Mouse (Mus musculus) c-Kit-positive CD71-positive TER-119-negative erythroid progenitor cells, embryonic 14.5 days (primary cell): ENCODE results near the gene Aff1.

Source experiments
- DNase-seq: peaks from one replicate; pipeline ENCODE4 v3.0.0-alpha.2; 2013; ENCODE audit warnings: low read depth

The Aff1 gene

GRCm38 (mm10) chr5:103693041-103693641, 967 bp downstream of the Aff1 start:
- DNase-seq, result no peak

- no peak for DNase-seq
Observed at GRCm38 (mm10) chr5:103694094-103694493, 1.9 kb downstream of the Aff1 start.

DNA sequence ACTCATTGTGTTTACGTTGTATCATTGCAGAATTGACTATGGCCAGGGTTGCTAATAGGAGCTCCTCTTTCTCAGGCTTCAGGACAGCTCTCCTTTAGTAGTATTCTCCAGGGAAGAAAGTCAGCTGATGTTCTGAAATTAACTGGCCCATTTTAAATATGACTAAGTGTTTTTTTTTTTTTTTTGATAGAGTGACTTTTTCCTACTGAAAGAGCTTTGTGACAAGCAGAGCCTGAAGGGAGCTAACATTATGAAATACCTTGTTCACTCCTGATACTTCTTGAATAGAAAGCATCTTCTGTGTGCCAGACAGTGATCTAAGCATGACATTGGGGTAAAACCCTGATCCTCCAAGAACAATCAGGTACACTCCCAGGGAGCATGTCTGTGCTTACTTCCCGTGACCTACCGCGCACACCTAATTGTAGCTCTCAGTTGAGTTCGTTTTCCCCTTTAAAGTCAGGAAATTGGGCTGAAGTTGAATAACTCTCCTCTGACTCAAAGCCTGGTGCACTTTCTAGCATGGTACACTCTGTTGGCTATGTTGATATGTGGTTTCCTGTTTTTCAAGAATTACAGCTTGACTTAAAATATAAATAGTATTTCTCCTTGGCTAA, 5.8 kb downstream of the Aff1 start:
- DNase-seq, result no peak

DNA sequence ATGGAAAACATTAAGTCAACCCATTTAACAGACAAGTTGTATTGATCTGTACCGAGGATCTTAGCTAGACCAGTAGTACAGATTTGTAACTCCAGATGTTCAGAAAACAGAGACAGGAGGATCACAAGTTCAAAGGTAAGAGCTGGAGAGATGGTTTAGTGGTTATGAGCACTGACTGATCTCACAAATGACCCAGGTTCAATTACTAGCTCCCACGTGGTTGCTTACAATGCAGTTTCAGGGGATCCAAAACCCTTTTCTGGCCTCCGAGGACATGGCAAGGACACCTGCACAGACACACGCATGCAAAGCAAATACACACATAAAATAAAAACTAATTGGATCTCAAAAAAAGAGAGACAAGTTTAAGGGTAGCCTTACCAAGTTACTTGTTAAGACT, 6.4 kb downstream of the Aff1 start:
- no peak for DNase-seq

DNA sequence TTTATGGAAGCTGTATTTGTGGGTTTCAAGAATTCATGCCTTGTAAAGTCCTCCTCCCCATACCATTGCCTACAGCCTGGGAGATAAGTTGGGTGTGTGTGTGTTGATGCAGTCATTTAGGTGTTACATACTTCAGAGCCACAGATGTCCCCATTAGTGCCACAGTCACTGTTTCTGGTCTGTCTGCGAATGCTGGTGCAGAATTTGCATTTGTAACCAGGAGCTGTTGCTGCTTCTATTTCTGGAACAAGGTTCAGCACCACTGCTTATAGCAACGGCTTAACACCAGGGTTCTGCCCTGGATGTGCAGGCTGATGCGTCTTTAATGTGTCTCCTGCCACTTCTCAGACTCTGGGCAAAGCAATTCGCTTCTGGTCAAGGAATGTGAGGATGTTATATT, 7.4 kb downstream of the Aff1 start:
- DNase-seq, result no peak

DNA sequence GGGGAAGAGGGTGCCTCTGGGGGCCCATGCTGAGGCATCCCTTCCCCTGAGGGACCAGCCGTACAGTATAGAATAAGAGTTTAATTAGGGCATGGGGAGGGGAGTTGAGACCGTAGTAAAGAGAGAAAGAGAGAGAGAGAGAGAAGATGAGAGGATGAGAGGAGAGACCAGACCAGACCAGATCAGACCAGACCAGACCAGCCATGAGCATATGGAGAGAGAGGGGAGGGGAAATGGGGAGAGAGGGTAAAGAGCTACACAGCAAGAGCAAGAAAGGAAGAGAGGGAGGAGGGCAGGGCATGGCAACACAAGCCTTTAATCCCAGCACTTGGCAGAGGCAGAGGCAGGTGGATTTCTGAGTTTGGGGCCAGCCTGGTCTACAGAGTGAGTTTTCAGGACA, 8.5 kb downstream of the Aff1 start:
- DNase-seq, result no peak

GRCm38 (mm10) chr5:103701466-103701865, 9.3 kb downstream of the Aff1 start:
- DNase-seq, result no peak

GRCm38 (mm10) chr5:103702527-103702926, 10.4 kb downstream of the Aff1 start:
- no peak for DNase-seq

GRCm38 (mm10) chr5:103705331-103705730, 13.2 kb downstream of the Aff1 start:
- no peak for DNase-seq

GRCm38 (mm10) chr5:103705874-103706273, 13.7 kb downstream of the Aff1 start:
- DNase-seq, result no peak

- DNase-seq, result no peak
Observed at GRCm38 (mm10) chr5:103709044-103709443, 16.9 kb downstream of the Aff1 start.

GRCm38 (mm10) chr5:103711886-103712285, 19.7 kb downstream of the Aff1 start:
- DNase-seq, result no peak

GRCm38 (mm10) chr5:103713422-103713821, 21.2 kb downstream of the Aff1 start:
- no peak for DNase-seq

- DNase-seq, result no peak
Observed at GRCm38 (mm10) chr5:103714943-103715342, 22.8 kb downstream of the Aff1 start.

DNA sequence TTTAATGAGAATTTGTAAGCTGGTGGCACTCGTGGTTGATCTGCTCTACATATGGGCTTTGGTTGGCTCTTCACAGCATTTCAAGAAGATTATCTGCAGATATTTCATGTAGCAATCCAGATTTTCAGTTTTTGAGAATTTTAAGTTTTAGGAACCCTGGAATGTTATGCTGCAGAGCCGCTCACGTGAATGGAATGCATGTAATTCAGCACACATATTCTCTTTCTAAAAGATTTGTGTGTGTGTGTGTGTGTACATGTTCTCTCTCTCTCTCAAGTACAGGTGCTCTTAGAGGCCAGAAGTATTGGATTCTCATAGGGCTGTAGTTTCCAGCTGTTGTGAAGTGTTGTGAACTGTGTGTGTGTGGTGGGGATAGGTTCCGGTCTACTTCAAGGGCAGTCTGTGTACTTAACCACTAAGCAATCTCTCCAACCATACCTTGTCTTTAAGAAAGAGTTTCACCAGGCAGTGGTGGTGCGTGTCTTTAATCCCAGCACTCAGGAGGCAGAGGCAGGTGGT, 24.7 kb downstream of the Aff1 start:
- no peak for DNase-seq

- DNase-seq, result no peak
Observed at GRCm38 (mm10) chr5:103719131-103719530, 27.0 kb downstream of the Aff1 start.

- DNase-seq, result no peak
Observed at GRCm38 (mm10) chr5:103719851-103720250, 27.7 kb downstream of the Aff1 start.

- DNase-seq, result no peak
Observed at GRCm38 (mm10) chr5:103720967-103721366, 28.8 kb downstream of the Aff1 start.

DNA sequence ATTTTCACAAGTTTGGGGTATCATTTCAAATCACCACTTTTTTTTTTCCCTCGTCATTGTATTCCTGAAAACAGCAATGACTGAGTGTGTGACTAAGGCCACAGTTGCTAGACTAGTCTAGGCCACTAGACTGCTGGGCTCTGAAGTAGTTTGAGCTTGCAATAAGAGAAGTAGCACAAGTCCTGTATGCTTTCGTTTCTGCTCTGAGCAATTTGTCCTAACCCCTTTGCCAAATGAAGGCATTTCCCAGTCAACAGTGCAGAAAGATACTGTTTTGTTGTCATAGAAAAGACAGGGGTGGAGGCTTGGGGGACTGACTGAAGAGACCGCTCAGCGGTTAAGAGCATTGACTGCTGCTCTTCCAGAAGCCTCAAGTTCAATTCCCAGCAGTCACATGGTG, 29.3 kb downstream of the Aff1 start:
- no peak for DNase-seq

DNA sequence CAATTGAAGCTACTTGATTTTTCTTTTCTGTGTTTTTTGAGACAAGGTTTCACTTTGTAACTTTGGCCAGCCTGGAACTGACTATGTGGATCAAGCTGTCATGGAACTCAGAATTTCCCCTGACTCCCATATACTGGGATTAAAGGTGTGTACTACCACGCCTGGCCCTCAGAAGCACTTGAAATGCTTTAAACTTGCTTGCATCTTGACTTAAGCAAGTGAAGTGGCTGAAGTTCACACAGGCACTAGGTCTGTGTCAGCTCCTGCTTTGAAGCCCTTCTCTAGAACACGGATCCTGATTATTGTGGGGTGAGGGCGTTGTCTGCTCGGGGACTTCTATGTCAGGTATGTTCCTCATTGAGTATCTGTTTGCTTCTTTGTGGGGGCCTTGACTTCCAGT, 30.5 kb downstream of the Aff1 start:
- no peak for DNase-seq

- DNase-seq, result no peak
Observed at GRCm38 (mm10) chr5:103724384-103724783, 32.2 kb downstream of the Aff1 start.

GRCm38 (mm10) chr5:103724823-103725222, 32.6 kb downstream of the Aff1 start:
- no peak for DNase-seq

- DNase-seq, result no peak
Observed at GRCm38 (mm10) chr5:103725268-103726149, 33.3 kb downstream of the Aff1 start.
